Mouse (Mus musculus): ENCODE measurements around the gene Atp6v1e1. TPM values are rescaled to one million over a fixed set of nuclear protein-coding genes. Genes with fewer than 3 reads are reported as not detected.
A peak's percentile ranks its signal among the peaks of the same experiment; 100 is the strongest.

Atp6v1e1 gene
- polyA plus RNA-seq, 1 experiment from 2014 or later, result 160 TPM

- Histone ChIP-seq H3K36me3 (ENCODE audit: control insufficient read depth, insufficient read depth, low read length) (peaks cover 6% of the 10 kb centered on the region), H3K9ac (ENCODE audit: low read depth, low read length) (peak overlapping the region; percentile 42; the same call in 1 of the 2 replicates), H3K9me3 (ENCODE audit: control insufficient read depth, low read length) (no peaks in the 10 kb centered on the region), H3K4me1 (replicated peaks; ENCODE audit: control insufficient read depth, insufficient read depth, low read length) (peaks cover 26% of the 10 kb centered on the region; the same call in 1 of the 2 replicates), H3K27me3 (replicated peaks; ENCODE audit: control insufficient read depth, insufficient read depth, low read length) (no peaks in the 10 kb centered on the region), H3K27ac (ENCODE audit: low read depth, low read length) (peak overlapping the region; percentile 60), H3K4me3 (ENCODE audit: low read depth, low read length) (no peak overlapping the region), H3K4me2 (peak overlapping the region; percentile 44)
- ATAC-seq (replicated peaks; ENCODE audit: low FRiP score) (peak; percentile 71), DNase-seq (ENCODE audit: low spot score) (no peak)
- WGBS, result 70% methylated on average over 5 of the region's 5 CpGs
Measured at GRCm38 (mm10) chr6:120841754-120842153, 19.2 kb upstream of the Atp6v1e1 start.

- Histone ChIP-seq H3K27me3 (replicated peaks; ENCODE audit: control insufficient read depth, insufficient read depth, low read length) (no peaks in the 10 kb centered on the region), H3K27ac (ENCODE audit: low read depth, low read length) (no peak overlapping the region), H3K4me3 (ENCODE audit: low read depth, low read length) (no peak overlapping the region), H3K9me3 (ENCODE audit: control insufficient read depth, low read length) (no peaks in the 10 kb centered on the region), H3K4me1 (replicated peaks; ENCODE audit: control insufficient read depth, insufficient read depth, low read length) (peaks cover 26% of the 10 kb centered on the region; the same call in 1 of the 2 replicates), H3K9ac (ENCODE audit: low read depth, low read length) (no peak overlapping the region), H3K36me3 (ENCODE audit: control insufficient read depth, insufficient read depth, low read length) (peaks cover 6% of the 10 kb centered on the region), H3K4me2 (no peak overlapping the region)
- 95% methylated on average over 7 of the region's 7 CpGs for WGBS
- ATAC-seq (replicated peaks; ENCODE audit: low FRiP score), result no peak
- DNase-seq (ENCODE audit: low spot score), result no peak
Measured at GRCm38 (mm10) chr6:120840258-120840657, 17.7 kb upstream of the Atp6v1e1 start.

- Histone ChIP-seq H3K4me1 (replicated peaks; ENCODE audit: control insufficient read depth, insufficient read depth, low read length) (peaks cover 26% of the 10 kb centered on the region), H3K27me3 (replicated peaks; ENCODE audit: control insufficient read depth, insufficient read depth, low read length) (no peaks in the 10 kb centered on the region), H3K4me2 (peak overlapping the region; percentile 85), H3K9me3 (ENCODE audit: control insufficient read depth, low read length) (no peaks in the 10 kb centered on the region), H3K27ac (ENCODE audit: low read depth, low read length) (peak overlapping the region; percentile 97), H3K9ac (ENCODE audit: low read depth, low read length) (peak overlapping the region; percentile 100), H3K36me3 (ENCODE audit: control insufficient read depth, insufficient read depth, low read length) (peaks cover 6% of the 10 kb centered on the region), H3K4me3 (ENCODE audit: low read depth, low read length) (peak overlapping the region; percentile 94)
- DNase-seq (ENCODE audit: low spot score), result no peak
- WGBS, result 53% methylated on average over 1 of the region's 1 CpGs
- ATAC-seq (replicated peaks; ENCODE audit: low FRiP score), result no peak
Measured at GRCm38 (mm10) chr6:120837152-120837530, 14.5 kb upstream of the Atp6v1e1 start.

GRCm38 (mm10) chr6:120836389-120837151 is 14.0 kb upstream of the Atp6v1e1 start:
- H3K9me3 ChIP-seq (ENCODE audit: control insufficient read depth, low read length), result no peaks in the 10 kb centered on the region
- H3K4me3 ChIP-seq (ENCODE audit: low read depth, low read length), result peak overlapping the region; percentile 94
- H3K4me2 ChIP-seq, result peak overlapping the region; percentile 85
- 2% methylated on average over 35 of the region's 37 CpGs for WGBS
- peak overlapping the region; percentile 97 for H3K27ac ChIP-seq (ENCODE audit: low read depth, low read length)
- ATAC-seq (replicated peaks; ENCODE audit: low FRiP score) (peak; percentile 22), DNase-seq (ENCODE audit: low spot score) (no peak)
- H3K9ac ChIP-seq (ENCODE audit: low read depth, low read length), result peak overlapping the region; percentile 100
- peaks cover 25% of the 10 kb centered on the region for H3K4me1 ChIP-seq (replicated peaks; ENCODE audit: control insufficient read depth, insufficient read depth, low read length)
- no peaks in the 10 kb centered on the region for H3K27me3 ChIP-seq (replicated peaks; ENCODE audit: control insufficient read depth, insufficient read depth, low read length)
- H3K36me3 ChIP-seq (ENCODE audit: control insufficient read depth, insufficient read depth, low read length), result peaks cover 6% of the 10 kb centered on the region

GRCm38 (mm10) chr6:120835474-120836374 is 13.1 kb upstream of the Atp6v1e1 start, which contains the start of gene Bcl2l13:
Gene Bcl2l13 (plus strand): TSS chr6:120836212.
- peak within 1 kb of the TSS; percentile 85 for H3K4me2 ChIP-seq
- DNase-seq (ENCODE audit: low spot score) (peak; percentile 97), ATAC-seq (replicated peaks; ENCODE audit: low FRiP score) (peak; percentile 78)
- no peaks in the 10 kb centered on the region for H3K9me3 ChIP-seq (ENCODE audit: control insufficient read depth, low read length)
- 3% methylated on average over 40 of the region's 40 CpGs for WGBS
- H3K4me1 ChIP-seq (replicated peaks; ENCODE audit: control insufficient read depth, insufficient read depth, low read length), result peaks cover 29% of the 10 kb centered on the region
- H3K27ac ChIP-seq (ENCODE audit: low read depth, low read length), result peak within 1 kb of the TSS; percentile 97
- peak within 1 kb of the TSS; percentile 94 for H3K4me3 ChIP-seq (ENCODE audit: low read depth, low read length)
- no peaks in the 10 kb centered on the region for H3K27me3 ChIP-seq (replicated peaks; ENCODE audit: control insufficient read depth, insufficient read depth, low read length)
- H3K36me3 ChIP-seq (ENCODE audit: control insufficient read depth, insufficient read depth, low read length), result peaks cover 6% of the 10 kb centered on the region
- H3K9ac ChIP-seq (ENCODE audit: low read depth, low read length), result peak within 1 kb of the TSS; percentile 100

DNA sequence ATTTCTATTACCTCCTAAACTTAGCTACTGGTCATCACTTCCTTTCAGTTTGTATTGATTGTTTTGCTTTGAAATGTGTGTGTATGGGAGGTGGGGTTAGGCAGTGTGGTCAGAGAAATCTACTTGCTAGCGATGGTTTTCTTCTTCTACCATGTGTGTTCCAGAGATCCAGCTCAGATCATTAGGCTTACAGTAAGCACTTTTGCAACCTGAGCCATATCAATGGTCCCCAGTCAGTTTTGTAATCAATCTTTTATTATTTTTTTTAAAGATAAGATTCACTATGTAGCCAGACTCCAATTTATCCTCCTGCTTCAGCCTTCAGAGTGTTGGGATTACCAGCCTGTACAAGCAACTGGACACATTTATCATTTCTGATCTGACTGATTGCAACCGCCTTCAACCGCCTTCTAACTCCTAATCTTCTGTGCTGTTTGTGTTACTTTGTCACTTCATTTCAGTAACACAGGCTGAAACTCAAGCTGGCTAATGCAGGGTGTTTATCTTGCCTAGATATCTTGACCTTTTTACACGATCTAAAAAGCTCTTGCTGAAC is 12.3 kb upstream of the Atp6v1e1 start:
- DNase-seq (ENCODE audit: low spot score) (no peak), ATAC-seq (replicated peaks; ENCODE audit: low FRiP score) (peak; percentile 19)
- H3K4me2 ChIP-seq, result peak overlapping the region; percentile 85
- H3K4me1 ChIP-seq (replicated peaks; ENCODE audit: control insufficient read depth, insufficient read depth, low read length), result peaks cover 29% of the 10 kb centered on the region
- H3K9ac ChIP-seq (ENCODE audit: low read depth, low read length), result 0 out of 2 replicates have a peak overlapping the region, but pooled peaks have one; percentile 42
- H3K36me3 ChIP-seq (ENCODE audit: control insufficient read depth, insufficient read depth, low read length), result peaks cover 6% of the 10 kb centered on the region
- no peaks in the 10 kb centered on the region for H3K27me3 ChIP-seq (replicated peaks; ENCODE audit: control insufficient read depth, insufficient read depth, low read length)
- no peaks in the 10 kb centered on the region for H3K9me3 ChIP-seq (ENCODE audit: control insufficient read depth, low read length)
- H3K4me3 ChIP-seq (ENCODE audit: low read depth, low read length), result no peak overlapping the region
- whole genome bisulfite sequencing, result 45% methylated on average over 4 of the region's 4 CpGs
- H3K27ac ChIP-seq (ENCODE audit: low read depth, low read length), result peak overlapping the region; percentile 97

GRCm38 (mm10) chr6:120832097-120832496 is 9.5 kb upstream of the Atp6v1e1 start:
- H3K4me2 ChIP-seq, result peak overlapping the region; percentile 62

GRCm38 (mm10) chr6:120830866-120831608 is 8.4 kb upstream of the Atp6v1e1 start:
- H3K4me2 ChIP-seq, result peak overlapping the region; percentile 62
- 29% methylated on average over 4 of the region's 4 CpGs for WGBS
- H3K9ac ChIP-seq (ENCODE audit: low read depth, low read length), result peak overlapping the region; percentile 62
- peak overlapping the region; percentile 100 for H3K27ac ChIP-seq (ENCODE audit: low read depth, low read length)
- DNase-seq (ENCODE audit: low spot score) (no peak), ATAC-seq (replicated peaks; ENCODE audit: low FRiP score) (peak; percentile 71)
- H3K36me3 ChIP-seq (ENCODE audit: control insufficient read depth, insufficient read depth, low read length), result no peaks in the 10 kb centered on the region
- H3K27me3 ChIP-seq (replicated peaks; ENCODE audit: control insufficient read depth, insufficient read depth, low read length), result no peaks in the 10 kb centered on the region
- peak overlapping the region; percentile 2; the same call in 1 of the 2 replicates for H3K4me3 ChIP-seq (ENCODE audit: low read depth, low read length)
- peaks cover 29% of the 10 kb centered on the region for H3K4me1 ChIP-seq (replicated peaks; ENCODE audit: control insufficient read depth, insufficient read depth, low read length)
- no peaks in the 10 kb centered on the region for H3K9me3 ChIP-seq (ENCODE audit: control insufficient read depth, low read length)

More at GRCm38 (mm10) chr6:120832097-120832496, 9.5 kb upstream of the Atp6v1e1 start:
- WGBS, result 38% methylated on average over 4 of the region's 4 CpGs
- Histone ChIP-seq H3K27ac (ENCODE audit: low read depth, low read length) (peak overlapping the region; percentile 100), H3K9ac (ENCODE audit: low read depth, low read length) (peak overlapping the region; percentile 62; the same call in 1 of the 2 replicates), H3K9me3 (ENCODE audit: control insufficient read depth, low read length) (no peaks in the 10 kb centered on the region), H3K36me3 (ENCODE audit: control insufficient read depth, insufficient read depth, low read length) (no peaks in the 10 kb centered on the region), H3K4me3 (ENCODE audit: low read depth, low read length) (no peak overlapping the region), H3K4me1 (replicated peaks; ENCODE audit: control insufficient read depth, insufficient read depth, low read length) (peaks cover 32% of the 10 kb centered on the region), H3K27me3 (replicated peaks; ENCODE audit: control insufficient read depth, insufficient read depth, low read length) (no peaks in the 10 kb centered on the region)
- ATAC-seq (replicated peaks; ENCODE audit: low FRiP score), result peak; percentile 64
- no peak for DNase-seq (ENCODE audit: low spot score)

Measured in liver, embryonic 11.5 days (tissue).